Mouse (Mus musculus): Measurements from ENCODE around the gene Mnat1. TPM values are rescaled to one million over a fixed set of nuclear protein-coding genes. Genes with fewer than 3 reads are reported as not detected.
"Not testable (repeated sequence)": the region's sequence is repeated elsewhere in the genome, so short reads cannot be mapped to it uniquely, and the experiment has no call there.

Mnat1 gene
- polyA plus RNA-seq (2015; fragmentation: Nextera tagmentation; extraction: Ambion mirVana): 14.8 and 15.2 TPM in 2 replicates

DNA sequence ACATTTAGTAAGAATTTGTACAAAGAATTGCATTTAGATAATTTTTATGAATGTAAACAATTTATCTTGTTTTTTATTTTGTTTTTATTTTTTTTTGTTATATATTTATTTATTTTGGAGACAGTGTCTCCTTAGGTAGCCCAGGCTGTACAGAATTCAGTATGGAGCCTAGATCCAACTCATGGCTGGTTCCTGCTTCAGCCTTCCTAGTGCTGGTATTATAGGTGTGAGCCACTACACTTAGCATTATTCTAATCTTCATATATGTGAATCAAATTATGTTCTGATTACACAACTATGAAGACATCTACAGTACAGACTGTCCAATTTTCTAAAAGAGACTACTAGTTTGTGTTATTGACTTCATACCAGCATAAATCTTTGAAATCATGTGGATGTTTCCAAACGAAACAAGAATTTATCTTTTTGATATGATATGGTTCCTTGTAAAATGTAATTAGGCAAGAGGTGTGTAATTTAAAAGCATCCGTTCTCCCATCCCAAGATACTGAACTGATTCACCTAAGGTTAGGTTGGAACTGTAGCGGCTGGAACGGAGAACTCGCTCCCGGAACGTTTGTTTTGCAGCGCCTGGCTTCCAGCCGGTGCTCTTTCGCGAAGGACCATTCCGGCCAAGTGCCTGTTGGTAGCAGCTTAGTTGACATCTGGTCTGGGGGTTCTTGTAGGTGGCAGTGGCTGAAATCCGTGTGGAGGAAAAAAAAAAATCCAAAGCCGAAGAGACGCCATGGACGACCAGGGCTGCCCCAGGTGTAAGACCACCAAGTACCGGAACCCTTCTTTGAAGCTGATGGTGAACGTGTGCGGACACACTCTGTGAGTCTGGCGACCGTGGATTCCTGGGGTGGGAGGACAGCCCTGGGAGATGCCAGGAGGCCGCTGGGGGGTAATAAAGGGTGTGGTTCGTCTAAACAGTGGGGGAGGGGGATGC is at the start of gene Mnat1:
Gene Mnat1 (plus strand): TSS at position 625 of the 949 bp plus-strand sequence.
- 1% methylated on average over 23 of the region's 23 CpGs for WGBS
- 0 out of 2 replicates have a peak, but pooled peaks have one; percentile 6 for TF ChIP-seq CTCF (IDR thresholded peaks at IDR 0.05; ENCODE audit: low read depth)
- Histone ChIP-seq H3K4me2 (replicated peaks; ENCODE audit: low read depth) (peak within 1 kb of the TSS; percentile 74), H3K27ac (ENCODE audit: low read depth, low read length) (no peak within 1 kb of the TSS; the same call in 1 of the 2 replicates), H3K36me3 (ENCODE audit: control insufficient read depth, insufficient read depth) (no peaks in the 10 kb centered on the region), H3K4me3 (ENCODE audit: low read depth, low read length) (peak within 1 kb of the TSS; percentile 89), H3K9me3 (ENCODE audit: control insufficient read depth) (no peaks in the 10 kb centered on the region), H3K9ac (ENCODE audit: low read depth, low read length) (peak within 1 kb of the TSS; percentile 77), H3K4me1 (replicated peaks; ENCODE audit: control insufficient read depth, insufficient read depth, low read length) (no peaks in the 10 kb centered on the region), H3K27me3 (replicated peaks; ENCODE audit: control insufficient read depth, insufficient read depth, low read length) (no peaks in the 10 kb centered on the region)
- ATAC-seq: peak; percentile 69; the same call in 1 of the 2 replicates

GRCm38 (mm10) chr12:73081828-73082227 is 41.7 kb upstream of the Mnat1 start:
- H3K9me3 ChIP-seq (ENCODE audit: control insufficient read depth); ATAC-seq; H3K4me3 ChIP-seq (ENCODE audit: low read depth, low read length); H3K27me3 ChIP-seq (replicated peaks; ENCODE audit: control insufficient read depth, insufficient read depth, low read length); H3K4me1 ChIP-seq (replicated peaks; ENCODE audit: control insufficient read depth, insufficient read depth, low read length); H3K4me2 ChIP-seq (replicated peaks; ENCODE audit: low read depth); H3K9ac ChIP-seq (ENCODE audit: low read depth, low read length); H3K27ac ChIP-seq (ENCODE audit: low read depth, low read length); H3K36me3 ChIP-seq (ENCODE audit: control insufficient read depth, insufficient read depth): not testable (repeated sequence)
- 82% methylated on average over 4 of the region's 4 CpGs for WGBS

DNA sequence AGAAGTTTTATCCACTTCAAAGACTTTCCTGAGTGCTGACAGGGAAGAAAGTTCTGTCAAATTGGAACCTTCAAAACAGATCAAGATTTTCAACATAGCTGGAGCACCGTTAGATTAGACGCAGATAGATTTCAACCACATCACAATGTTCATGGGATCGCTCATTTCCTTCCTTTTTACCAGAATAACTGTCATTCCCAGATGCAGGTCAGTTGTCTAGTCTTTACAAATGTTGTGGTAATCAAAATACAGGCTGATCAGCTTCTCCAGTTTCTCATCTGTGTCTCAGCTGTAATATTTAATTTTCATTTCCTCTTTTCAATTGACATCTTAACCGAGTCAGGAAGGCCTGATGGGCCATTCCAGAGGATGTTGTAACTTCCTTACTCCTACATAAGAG is 39.7 kb upstream of the Mnat1 start:
- Histone ChIP-seq H3K9ac (ENCODE audit: low read depth, low read length) (no peak overlapping the region), H3K27ac (ENCODE audit: low read depth, low read length) (no peak overlapping the region), H3K4me2 (replicated peaks; ENCODE audit: low read depth) (no peak overlapping the region), H3K4me3 (ENCODE audit: low read depth, low read length) (no peak overlapping the region), H3K9me3 (ENCODE audit: control insufficient read depth) (no peaks in the 10 kb centered on the region), H3K36me3 (ENCODE audit: control insufficient read depth, insufficient read depth) (no peaks in the 10 kb centered on the region), H3K4me1 (replicated peaks; ENCODE audit: control insufficient read depth, insufficient read depth, low read length) (no peaks in the 10 kb centered on the region), H3K27me3 (replicated peaks; ENCODE audit: control insufficient read depth, insufficient read depth, low read length) (no peaks in the 10 kb centered on the region)
- TF ChIP-seq CTCF (IDR thresholded peaks at IDR 0.05; ENCODE audit: low read depth): no peak
- ATAC-seq: no peak
- 74% methylated on average over 4 of the region's 4 CpGs for WGBS

- Histone ChIP-seq H3K4me1 (replicated peaks; ENCODE audit: control insufficient read depth, insufficient read depth, low read length) (no peaks in the 10 kb centered on the region), H3K4me2 (replicated peaks; ENCODE audit: low read depth) (no peak overlapping the region), H3K9me3 (ENCODE audit: control insufficient read depth) (no peaks in the 10 kb centered on the region), H3K36me3 (ENCODE audit: control insufficient read depth, insufficient read depth) (no peaks in the 10 kb centered on the region), H3K27me3 (replicated peaks; ENCODE audit: control insufficient read depth, insufficient read depth, low read length) (no peaks in the 10 kb centered on the region), H3K9ac (ENCODE audit: low read depth, low read length) (no peak overlapping the region), H3K4me3 (ENCODE audit: low read depth, low read length) (no peak overlapping the region), H3K27ac (ENCODE audit: low read depth, low read length) (no peak overlapping the region)
- no peak for TF ChIP-seq CTCF (IDR thresholded peaks at IDR 0.05; ENCODE audit: low read depth)
- 33% methylated on average over 11 of the region's 11 CpGs for whole genome bisulfite sequencing
- ATAC-seq: no peak
Measured at GRCm38 (mm10) chr12:73085739-73086630, 37.5 kb upstream of the Mnat1 start.

DNA sequence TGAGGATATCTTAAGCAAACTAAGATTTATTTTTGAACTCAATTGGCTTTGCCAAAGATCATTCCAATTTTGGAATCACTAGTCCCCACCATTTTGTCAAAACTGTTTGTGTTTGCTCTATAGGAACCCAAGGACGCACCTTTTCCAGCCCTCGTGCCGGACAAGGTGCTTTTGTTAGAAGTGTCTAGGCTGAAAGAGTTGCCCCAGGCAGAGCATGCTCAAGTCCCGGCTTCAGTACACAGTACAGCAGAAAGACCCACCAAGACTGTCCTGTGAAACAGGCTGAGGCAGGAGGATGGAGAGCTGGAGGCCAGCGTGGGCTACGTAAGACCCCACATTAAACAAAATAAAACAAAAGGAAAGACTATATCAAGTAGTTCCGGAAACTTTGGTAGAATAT is 36.4 kb upstream of the Mnat1 start:
- H3K4me3 ChIP-seq (ENCODE audit: low read depth, low read length): no peak overlapping the region
- WGBS: 93% methylated on average over 7 of the region's 7 CpGs
- no peaks in the 10 kb centered on the region for H3K9me3 ChIP-seq (ENCODE audit: control insufficient read depth)
- no peaks in the 10 kb centered on the region for H3K4me1 ChIP-seq (replicated peaks; ENCODE audit: control insufficient read depth, insufficient read depth, low read length)
- no peak for TF ChIP-seq CTCF (IDR thresholded peaks at IDR 0.05; ENCODE audit: low read depth)
- H3K27ac ChIP-seq (ENCODE audit: low read depth, low read length): no peak overlapping the region
- H3K27me3 ChIP-seq (replicated peaks; ENCODE audit: control insufficient read depth, insufficient read depth, low read length): no peaks in the 10 kb centered on the region
- H3K4me2 ChIP-seq (replicated peaks; ENCODE audit: low read depth): no peak overlapping the region
- H3K36me3 ChIP-seq (ENCODE audit: control insufficient read depth, insufficient read depth): no peaks in the 10 kb centered on the region
- no peak for ATAC-seq
- no peak overlapping the region for H3K9ac ChIP-seq (ENCODE audit: low read depth, low read length)

DNA sequence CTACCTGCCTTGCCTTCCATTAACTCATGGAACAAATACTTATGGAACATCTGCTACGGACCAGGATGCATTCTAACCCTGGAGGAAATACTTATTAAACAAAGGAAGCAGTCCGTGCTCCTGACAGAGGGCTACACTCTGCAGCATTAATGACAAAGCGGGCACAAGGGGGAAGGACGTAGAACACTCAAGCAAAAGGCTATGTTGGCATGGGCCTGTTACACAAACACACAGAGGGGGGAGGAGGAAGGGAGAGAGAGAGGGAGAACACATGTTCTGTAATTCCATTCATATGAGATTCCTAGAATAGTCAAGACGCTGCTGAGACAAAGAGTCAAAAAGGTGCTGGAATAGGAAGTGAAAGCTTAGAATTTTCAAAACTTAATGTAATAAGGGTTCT is 35.0 kb upstream of the Mnat1 start:
- H3K4me3 ChIP-seq (ENCODE audit: low read depth, low read length): no peak overlapping the region
- no peaks in the 10 kb centered on the region for H3K36me3 ChIP-seq (ENCODE audit: control insufficient read depth, insufficient read depth)
- no peak for ATAC-seq
- no peaks in the 10 kb centered on the region for H3K9me3 ChIP-seq (ENCODE audit: control insufficient read depth)
- H3K4me1 ChIP-seq (replicated peaks; ENCODE audit: control insufficient read depth, insufficient read depth, low read length): no peaks in the 10 kb centered on the region
- no peak overlapping the region for H3K27ac ChIP-seq (ENCODE audit: low read depth, low read length)
- no peak overlapping the region for H3K9ac ChIP-seq (ENCODE audit: low read depth, low read length)
- WGBS: 62% methylated on average over 5 of the region's 5 CpGs
- no peaks in the 10 kb centered on the region for H3K27me3 ChIP-seq (replicated peaks; ENCODE audit: control insufficient read depth, insufficient read depth, low read length)
- no peak for TF ChIP-seq CTCF (IDR thresholded peaks at IDR 0.05; ENCODE audit: low read depth)
- no peak overlapping the region for H3K4me2 ChIP-seq (replicated peaks; ENCODE audit: low read depth)

All from intestine, postnatal 0 days (tissue).